Mouse (Mus musculus): ENCODE results near the gene R3hdm4.
"Not testable (repeated sequence)": the region's sequence is repeated elsewhere in the genome, so short reads cannot be mapped to it uniquely, and the experiment has no call there.

The R3hdm4 gene

DNA sequence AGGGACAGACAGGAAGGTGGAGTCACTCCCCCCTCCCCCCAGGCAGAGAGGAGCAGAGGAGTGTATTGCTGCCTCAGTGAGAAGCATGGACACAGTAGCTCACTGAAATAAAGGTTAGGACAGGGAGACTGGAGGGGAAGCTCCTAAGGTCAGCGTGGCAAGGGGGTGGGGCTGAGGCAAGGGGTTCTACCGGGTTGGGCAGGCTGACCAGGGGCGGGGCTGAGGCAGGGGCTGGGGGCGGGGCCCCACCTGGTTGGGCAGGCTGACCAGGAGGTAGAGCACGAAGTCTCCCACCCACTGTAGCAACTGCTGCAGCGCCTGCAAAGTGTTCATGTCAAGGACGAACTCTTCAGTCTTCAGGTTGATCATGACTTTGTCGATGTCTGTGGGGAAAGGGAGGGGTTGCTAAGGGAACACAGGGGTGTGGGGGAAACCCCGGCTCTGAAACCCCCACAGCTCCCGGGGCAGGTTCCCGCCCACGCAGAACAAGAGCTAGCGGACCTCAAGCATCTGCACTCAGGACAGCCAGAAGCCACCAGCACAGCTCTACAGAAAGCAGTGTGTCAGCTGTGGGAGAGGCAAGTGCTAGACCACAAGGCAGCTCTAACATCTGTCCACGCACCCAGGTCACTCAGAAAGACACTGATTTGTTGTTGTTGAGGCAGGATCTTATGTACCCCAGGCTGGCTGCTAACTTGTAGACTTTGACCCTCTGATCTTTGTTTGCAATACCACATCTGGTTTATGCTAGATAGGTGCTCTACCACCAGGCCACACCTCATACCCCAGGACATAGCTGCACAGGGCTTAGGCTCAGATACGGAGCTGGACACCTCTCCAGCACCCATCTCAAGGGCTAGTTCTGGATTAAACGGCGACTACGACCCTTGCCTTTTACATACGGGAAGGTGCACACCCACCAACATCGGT is 23.4 kb downstream of the R3hdm4 start:
- no peak for DNase-seq (ENCODE audit: extremely low spot score)

GRCm38 (mm10) chr10:79896814-79897213 is 24.2 kb downstream of the R3hdm4 start:
- no peak for DNase-seq (ENCODE audit: extremely low spot score)

DNA sequence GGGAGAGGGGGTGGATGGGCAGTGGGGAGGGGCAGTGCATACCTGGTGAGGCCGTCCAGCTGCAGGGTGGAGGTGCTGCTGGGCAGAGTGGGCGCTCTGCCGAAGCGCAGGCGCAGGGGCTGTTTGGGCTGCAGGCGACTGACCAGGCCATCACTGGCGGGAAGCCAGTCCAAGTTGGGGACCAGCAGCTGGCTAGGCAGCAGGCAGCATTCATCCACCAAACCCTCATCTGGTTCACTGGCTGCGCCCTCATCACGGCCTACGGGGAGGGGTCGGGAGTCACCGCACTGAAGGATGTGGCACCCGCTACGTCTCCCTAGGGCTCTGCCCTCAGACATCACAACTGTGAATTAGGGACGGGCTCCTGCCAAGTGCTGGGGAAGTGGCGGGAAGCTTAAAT is 24.7 kb downstream of the R3hdm4 start:
- no peak for DNase-seq (ENCODE audit: extremely low spot score)

DNA sequence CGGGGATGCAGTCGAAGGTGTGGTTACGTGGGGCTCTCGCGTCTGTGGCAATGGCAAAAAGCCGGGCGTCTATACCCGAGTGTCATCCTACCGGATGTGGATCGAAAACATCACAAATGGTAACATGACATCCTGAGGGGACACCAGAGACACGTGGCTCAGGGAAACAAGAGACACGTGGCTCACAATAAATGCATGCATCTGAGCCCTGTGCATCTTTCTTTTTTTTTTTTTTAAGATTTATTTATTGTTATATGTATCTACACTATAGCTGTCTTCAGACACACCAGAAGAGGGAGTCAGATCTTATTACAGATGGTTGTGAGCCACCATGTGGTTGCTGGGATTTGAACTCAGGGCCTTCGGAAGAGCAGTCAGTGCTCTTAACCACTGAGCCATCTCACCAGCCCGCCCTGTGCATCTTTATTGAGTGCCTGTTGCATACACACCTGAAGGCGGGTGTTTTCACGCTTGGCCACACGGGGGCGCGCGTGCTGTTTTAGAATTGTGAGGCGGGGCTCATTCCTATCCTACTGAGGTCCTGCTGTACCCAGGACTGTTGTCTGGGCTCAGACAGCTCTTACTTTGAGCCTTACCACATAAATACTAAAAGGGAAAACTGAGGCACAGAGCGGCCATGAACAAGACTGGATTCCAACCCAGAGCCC is 28.4 kb downstream of the R3hdm4 start:
- peak; percentile 85 for DNase-seq (ENCODE audit: extremely low spot score)

GRCm38 (mm10) chr10:79890670-79891069 is 30.3 kb downstream of the R3hdm4 start, which contains the start of gene Cfd:
Gene Cfd (plus strand): TSS chr10:79890853.
- no peak for DNase-seq (ENCODE audit: extremely low spot score)

DNA sequence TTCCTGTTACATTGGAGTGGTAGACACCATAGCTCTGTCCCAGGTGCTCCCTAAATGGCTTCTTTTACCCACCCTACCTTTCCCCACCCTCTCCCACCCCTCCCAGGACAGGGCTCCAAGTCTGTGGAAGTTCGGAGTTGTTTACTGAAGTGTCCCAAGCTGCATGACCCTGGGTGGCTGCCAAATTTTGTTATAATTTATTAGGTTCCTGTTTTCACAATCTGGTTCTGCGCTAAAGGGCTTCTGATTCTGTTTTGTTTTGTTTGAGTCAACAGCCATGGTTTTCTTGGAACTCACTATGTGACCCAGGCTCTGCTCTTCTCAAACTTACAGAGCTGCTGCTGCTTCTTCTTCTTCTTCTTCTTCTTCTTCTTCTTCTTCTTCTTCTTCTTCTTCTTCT is 31.6 kb downstream of the R3hdm4 start:
- no peak for DNase-seq (ENCODE audit: extremely low spot score)

DNA sequence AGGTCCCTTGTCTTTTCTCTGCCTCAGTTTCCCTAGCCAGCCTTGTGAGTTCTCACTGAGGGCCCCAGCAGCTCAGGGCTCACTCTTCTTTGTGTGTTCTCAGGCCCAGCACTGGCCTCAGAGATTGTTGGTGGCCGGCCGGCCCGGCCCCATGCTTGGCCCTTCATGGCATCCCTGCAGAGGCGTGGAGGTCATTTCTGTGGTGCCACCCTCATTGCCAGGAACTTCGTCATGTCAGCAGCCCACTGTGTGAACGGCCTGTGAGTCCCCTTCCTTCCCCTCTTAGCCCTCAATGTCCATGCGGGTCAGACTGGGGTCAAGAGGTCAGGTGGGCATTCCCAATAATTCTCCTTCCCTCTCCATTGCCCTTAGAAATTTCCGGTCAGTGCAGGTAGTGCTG is 34.4 kb downstream of the R3hdm4 start:
- no peak for DNase-seq (ENCODE audit: extremely low spot score)

GRCm38 (mm10) chr10:79886054-79886453 is 35.0 kb downstream of the R3hdm4 start, which contains the start of gene Elane:
Gene Elane (plus strand): TSS chr10:79886247.
- DNase-seq (ENCODE audit: extremely low spot score): no peak

DNA sequence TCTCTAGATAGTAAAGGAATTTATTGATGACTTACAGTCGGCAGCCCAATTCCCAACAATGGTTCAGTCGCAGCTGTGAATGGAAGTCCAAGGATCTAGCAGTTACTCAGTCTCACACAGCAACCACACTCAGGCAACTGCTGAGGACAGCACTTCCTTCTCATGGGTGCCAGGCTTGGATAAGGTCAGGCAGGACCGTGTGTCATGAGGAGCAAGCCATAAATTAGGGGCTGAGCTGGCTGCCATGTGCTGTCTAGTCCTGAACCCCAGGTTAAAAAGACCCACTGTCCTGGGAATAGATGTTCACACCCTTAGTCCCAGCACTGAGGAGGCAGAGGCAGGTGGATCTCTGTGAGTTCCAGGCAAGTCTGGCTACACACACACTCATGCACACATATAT is 36.1 kb downstream of the R3hdm4 start:
- DNase-seq (ENCODE audit: extremely low spot score): not testable (repeated sequence)

- no peak for DNase-seq (ENCODE audit: extremely low spot score)
These were observed 36.6 kb downstream of the R3hdm4 start for GRCm38 (mm10) chr10:79884446-79884845.

- DNase-seq (ENCODE audit: extremely low spot score): peak; percentile 80
These were observed 37.5 kb downstream of the R3hdm4 start for GRCm38 (mm10) chr10:79883297-79884084.

- DNase-seq (ENCODE audit: extremely low spot score): no peak
These were observed 39.0 kb downstream of the R3hdm4 start for GRCm38 (mm10) chr10:79881981-79882380.

GRCm38 (mm10) chr10:79880721-79881120 is 40.3 kb downstream of the R3hdm4 start:
- no peak for DNase-seq (ENCODE audit: extremely low spot score)

- DNase-seq (ENCODE audit: extremely low spot score): no peak
These were observed 41.5 kb downstream of the R3hdm4 start for GRCm38 (mm10) chr10:79879527-79879926.

DNA sequence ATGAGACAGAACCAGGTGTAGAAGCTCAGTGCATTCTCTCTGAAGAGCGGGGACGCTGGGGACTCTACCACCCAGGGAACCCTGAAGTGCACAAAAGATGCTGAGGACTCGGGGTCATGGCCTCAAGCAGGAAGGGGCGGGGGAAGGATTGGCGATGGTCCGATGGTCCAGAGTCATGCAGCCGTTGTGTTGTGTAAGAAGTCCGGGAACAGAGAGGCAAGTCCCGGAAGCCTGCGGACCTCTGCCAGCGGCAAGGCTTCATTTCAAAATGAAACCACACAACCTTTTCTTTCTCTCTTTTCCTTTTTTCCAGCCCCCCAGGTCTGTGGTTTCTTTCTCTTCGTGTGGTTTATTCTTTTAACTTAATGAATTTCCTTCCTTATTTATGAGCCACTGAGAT is 43.3 kb downstream of the R3hdm4 start:
- no peak for DNase-seq (ENCODE audit: extremely low spot score)

DNA sequence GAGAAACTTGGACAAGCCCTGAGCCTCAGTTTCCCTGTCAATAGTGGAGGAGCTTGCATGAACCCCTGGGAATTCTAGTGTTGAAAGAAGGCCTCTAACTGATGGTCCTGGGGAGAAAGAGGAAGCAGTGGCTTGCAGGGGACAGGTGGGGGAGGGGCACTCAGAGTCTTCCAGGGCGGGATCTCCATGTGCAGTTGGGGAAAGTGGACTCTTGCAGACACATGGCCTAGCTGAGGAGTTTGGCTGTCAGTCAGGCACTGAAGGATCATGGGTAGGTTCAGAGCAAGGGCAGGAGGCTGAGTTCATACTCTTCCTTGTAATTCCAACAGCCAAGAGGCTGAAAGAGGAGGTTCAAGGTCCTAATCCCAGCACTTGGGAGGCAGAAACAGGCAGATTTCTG is 43.8 kb downstream of the R3hdm4 start:
- DNase-seq (ENCODE audit: extremely low spot score): no peak

- DNase-seq (ENCODE audit: extremely low spot score): peak; percentile 82
These were observed 46.6 kb downstream of the R3hdm4 start, which contains the start of the genes Prtn3 and Plppr3 for GRCm38 (mm10) chr10:79874290-79874862. Gene Prtn3 (plus strand): TSS chr10:79874476. Gene Plppr3 (minus strand): TSS chr10:79874634.

- peak; percentile 51 for DNase-seq (ENCODE audit: extremely low spot score)
These were observed 47.2 kb downstream of the R3hdm4 start for GRCm38 (mm10) chr10:79873715-79874289.

- no peak for DNase-seq (ENCODE audit: extremely low spot score)
These were observed 47.7 kb downstream of the R3hdm4 start for GRCm38 (mm10) chr10:79873313-79873712.

DNA sequence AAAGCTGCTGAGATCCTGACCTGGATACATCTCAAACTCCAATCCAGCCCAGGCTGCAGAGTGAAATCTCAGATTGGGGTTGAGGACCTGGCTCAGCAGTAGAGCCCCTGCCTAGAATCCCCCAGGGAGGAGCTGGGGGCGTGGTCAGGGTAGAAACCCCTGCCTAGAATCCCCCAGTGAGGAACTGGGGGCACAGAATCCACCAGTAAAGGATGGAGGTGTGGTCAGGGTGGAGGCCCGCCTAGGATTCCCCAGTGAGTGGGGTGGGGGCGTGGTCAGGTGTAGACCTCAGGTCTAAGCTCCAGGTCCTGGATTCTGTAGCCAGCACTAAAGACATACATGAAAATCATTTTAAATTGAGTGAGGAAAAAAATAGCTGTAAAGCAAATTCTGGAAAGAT is 48.1 kb downstream of the R3hdm4 start:
- no peak for DNase-seq (ENCODE audit: extremely low spot score)

- no peak for DNase-seq (ENCODE audit: extremely low spot score)
These were observed 49.2 kb downstream of the R3hdm4 start for GRCm38 (mm10) chr10:79871845-79872244.

Data from embryo, embryonic 9.5 days (tissue).